22 mouse cellular contexts compared by ENCODE assay signal in the genomic region with DNA sequence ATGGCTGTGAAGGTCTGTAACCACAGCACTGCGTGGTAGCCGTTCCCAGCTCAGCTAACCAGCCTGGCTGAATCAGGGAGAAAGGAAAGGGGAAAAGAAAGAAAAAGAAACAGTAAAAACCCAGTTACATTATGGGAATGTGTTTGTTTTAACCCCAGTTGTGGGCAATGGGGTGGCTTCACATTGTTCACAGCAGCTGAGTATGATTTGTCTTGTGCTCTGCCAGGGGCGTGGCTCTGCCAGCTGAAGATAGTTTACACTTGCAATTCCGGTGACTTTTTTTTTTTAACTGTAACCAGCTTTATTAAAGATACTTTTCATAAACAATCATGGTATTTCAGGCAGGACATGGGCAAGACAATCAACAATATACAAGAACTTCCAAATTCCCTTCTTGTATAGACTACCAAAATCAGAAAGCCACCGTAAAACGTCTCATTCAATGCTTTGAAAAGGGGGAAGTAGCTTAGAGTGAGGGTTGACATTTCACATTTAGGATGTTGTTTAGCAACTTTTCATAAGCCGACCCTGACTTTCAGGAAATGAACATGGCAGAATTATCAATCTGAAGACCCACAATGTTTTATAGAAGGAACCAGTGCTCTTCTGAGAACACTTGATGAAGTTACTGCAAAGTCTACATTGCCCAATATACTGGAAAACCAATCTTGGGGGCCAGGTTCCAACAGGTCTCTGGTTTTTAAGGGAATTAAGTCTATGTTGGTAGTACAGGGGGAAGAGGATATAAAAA. TPM values are rescaled to one million over a fixed set of nuclear protein-coding genes. Genes with fewer than 3 reads are reported as not detected.
"Had no signal": no experiment of that assay in that cellular context is flagged by ENCODE, and none has a peak within 500 bp of the region (broad histone marks: within the 10 kb centered on the region; RNA-seq: fewer than 3 reads in every experiment).

No protein-coding gene starts in this region.

- H3K4me1 ChIP-seq: limb, embryonic 13.5 days; neural tube, embryonic 12.5 days; neural tube, embryonic 15.5 days had no signal

- H3K9ac ChIP-seq: limb, embryonic 13.5 days; liver, embryonic 13.5 days; neural tube, embryonic 12.5 days; neural tube, embryonic 15.5 days had no signal

- H3K9me3 ChIP-seq: limb, embryonic 10.5 days; liver, embryonic 13.5 days; neural tube, embryonic 12.5 days; neural tube, embryonic 15.5 days had no signal

- H3K36me3 ChIP-seq: limb, embryonic 10.5 days; limb, embryonic 13.5 days; liver, embryonic 13.5 days; neural tube, embryonic 12.5 days; neural tube, embryonic 15.5 days had no signal

- DNase-seq: kidney, adult 8-10 months; kidney, postnatal 14 days; kidney, postnatal 4 days; layer of hippocampus, adult 9-11 months; liver, embryonic 13.5 days; lung, adult 2 months; lung, postnatal 14 days; lung, postnatal 4 days; midbrain, embryonic 14.5 days; right cerebral cortex, adult 18-20 months; right cerebral cortex, postnatal 14 days; right cerebral cortex, postnatal 4 days; thymus, adult 2 months; thymus, postnatal 14 days; thymus, postnatal 4 days had no signal

- H3K27ac ChIP-seq: limb, embryonic 10.5 days; limb, embryonic 13.5 days; liver, embryonic 13.5 days; neural tube, embryonic 12.5 days; neural tube, embryonic 15.5 days; stomach, postnatal 0 days had no signal

- H3K4me3 ChIP-seq: limb, embryonic 10.5 days; limb, embryonic 13.5 days; liver, embryonic 13.5 days; neural tube, embryonic 12.5 days; neural tube, embryonic 15.5 days had no signal

- H3K27me3 ChIP-seq: neural tube, embryonic 12.5 days; neural tube, embryonic 15.5 days had no signal

RNA-seq across cellular contexts. Expression of a gene that starts 26.8 kb away (rescaled TPM):
- total RNA-seq: liver, adult 2 months had no signal

RNA-seq across cellular contexts. Expression of a gene that starts 37.8 kb away (rescaled TPM):
- total RNA-seq: liver, adult 2 months; megakaryocyte-erythroid progenitor cell, adult 5-6 weeks had no signal
- polyA plus RNA-seq: liver, adult 2 months; liver, embryonic 13.5 days had no signal
